Mouse (Mus musculus) erythroblast, embryonic 14.5 days (primary cell): ENCODE data around the gene Sirt5. TPM values are rescaled to one million over a fixed set of nuclear protein-coding genes. Genes with fewer than 3 reads are reported as not detected.

Experiments
- H3K27me3 ChIP-seq: 2 replicates; pipeline ENCODE4 v1.6.1; 2012; ENCODE audit warnings: inconsistent platforms; ENCODE audit not compliant: control insufficient read depth
- H3K36me3 ChIP-seq: 2 replicates; pipeline ENCODE4 v1.6.1; 2012; ENCODE audit warnings: mild to moderate bottlenecking, inconsistent platforms; ENCODE audit not compliant: control insufficient read depth
- H3K4me1 ChIP-seq: 2 replicates; pipeline ENCODE4 v1.6.1; 2012; ENCODE audit warnings: inconsistent platforms; ENCODE audit not compliant: control insufficient read depth
- H3K4me3 ChIP-seq: replicated peaks from 2 replicates; pipeline ENCODE3; 2012; ENCODE audit warnings: moderate library complexity, mild to moderate bottlenecking, inconsistent platforms
- H3K9me3 ChIP-seq: 2 replicates; pipeline ENCODE4 v1.6.1; 2012; ENCODE audit warnings: low read length, inconsistent platforms, mixed read lengths; ENCODE audit not compliant: control insufficient read depth
- GATA1 ChIP-seq: IDR thresholded peaks from 2 replicates; pipeline ENCODE4 v1.6.1; 2012; ENCODE audit warnings: low read length, inconsistent platforms, mixed read lengths
- TAL1 ChIP-seq: IDR thresholded peaks from 3 replicates; pipeline ENCODE4 v1.6.1; 2012; ENCODE audit warnings: low read length, inconsistent platforms, mixed read lengths
- polyA plus RNA-seq: library from polyadenylated mRNA; stranded (reverse); fragments of >175 nt; gene quantifications from 2 replicates; pipeline ENCODE4 v1.2.3, GENCODE M21; 2012

Sirt5 gene
- polyA plus RNA-seq, 1 experiment = 0.14 TPM

GRCm38 (mm10) chr13:43338632-43339031, 26.7 kb upstream of the Sirt5 start:
- Histone ChIP-seq H3K36me3 (no peaks in the 10 kb centered on the region), H3K9me3 (no peaks in the 10 kb centered on the region), H3K27me3 (no peaks in the 10 kb centered on the region), H3K4me1 (no peaks in the 10 kb centered on the region), H3K4me3 (no peak overlapping the region)
- TF ChIP-seq TAL1 (no peak), GATA1 (no peak)

- H3K36me3 ChIP-seq = no peaks in the 10 kb centered on the region
- no peak overlapping the region for H3K4me3 ChIP-seq
- H3K27me3 ChIP-seq = peaks cover 2% of the 10 kb centered on the region; the same call in 1 of the 2 replicates
- TF ChIP-seq TAL1 (no peak), GATA1 (no peak)
- peaks cover 2% of the 10 kb centered on the region for H3K4me1 ChIP-seq
- no peaks in the 10 kb centered on the region for H3K9me3 ChIP-seq
These were observed 18.5 kb upstream of the Sirt5 start for GRCm38 (mm10) chr13:43346825-43347224.

DNA sequence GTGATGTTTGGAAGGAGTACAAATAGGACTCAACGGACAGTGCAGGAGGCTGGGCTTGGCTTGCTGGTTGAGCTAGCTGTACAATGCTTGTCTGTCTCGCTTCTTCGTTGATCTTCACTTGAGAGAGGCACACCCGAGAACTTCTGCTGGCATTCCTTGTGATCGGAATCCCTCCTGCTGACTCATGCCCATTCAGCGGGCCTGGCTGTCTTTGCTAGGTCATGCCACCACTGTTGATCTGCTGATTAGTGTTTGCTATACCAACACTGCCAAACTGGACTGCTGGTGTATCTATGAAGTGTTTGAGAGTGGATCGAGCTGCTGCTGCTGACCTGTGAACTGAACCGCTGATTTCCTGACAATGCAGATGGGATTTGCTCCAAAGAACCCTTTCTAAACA, 15.9 kb upstream of the Sirt5 start:
- TF ChIP-seq TAL1 (no peak), GATA1 (no peak)
- Histone ChIP-seq H3K27me3 (peaks cover 2% of the 10 kb centered on the region; the same call in 1 of the 2 replicates), H3K36me3 (no peaks in the 10 kb centered on the region), H3K4me1 (peaks cover 2% of the 10 kb centered on the region), H3K4me3 (no peak overlapping the region), H3K9me3 (no peaks in the 10 kb centered on the region)

DNA sequence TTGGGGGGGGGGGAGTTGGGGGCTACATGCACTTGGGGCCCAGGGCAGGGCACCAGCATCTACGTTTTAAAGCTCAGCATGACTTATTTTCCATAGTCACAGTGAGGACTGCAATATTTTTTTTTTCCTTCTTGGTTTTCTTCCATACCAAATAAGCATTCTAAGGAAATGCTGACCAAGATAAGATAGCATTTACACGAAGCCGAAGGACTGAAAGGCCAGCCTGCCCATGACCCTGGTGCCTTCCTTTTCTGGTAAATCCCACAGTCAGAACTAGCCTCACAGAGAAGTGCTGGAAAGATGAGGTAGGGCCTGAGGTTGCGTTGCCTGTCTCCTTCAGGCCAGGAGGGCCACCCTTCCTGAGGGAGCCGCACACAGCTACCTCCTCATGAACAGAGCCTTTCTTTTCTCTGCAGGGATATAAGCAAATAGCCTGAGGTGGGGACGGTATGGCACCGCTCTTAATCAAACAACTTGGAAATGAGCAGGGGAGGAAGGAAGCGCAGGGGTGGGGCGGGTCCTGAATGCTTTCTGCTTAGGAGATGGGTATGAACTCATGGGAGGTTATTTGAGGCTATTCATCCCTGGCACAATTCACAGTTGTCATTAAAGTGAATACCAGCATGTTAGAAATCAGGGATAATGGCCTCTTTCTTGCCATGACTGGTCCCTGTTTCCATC, 14.7 kb upstream of the Sirt5 start:
- TF ChIP-seq TAL1 = no peak
- TF ChIP-seq GATA1 = no peak
- peaks cover 2% of the 10 kb centered on the region; the same call in 1 of the 2 replicates for H3K27me3 ChIP-seq
- no peaks in the 10 kb centered on the region for H3K9me3 ChIP-seq
- H3K36me3 ChIP-seq = no peaks in the 10 kb centered on the region
- H3K4me1 ChIP-seq = peaks cover 2% of the 10 kb centered on the region
- no peak overlapping the region for H3K4me3 ChIP-seq

- H3K4me1 ChIP-seq = peaks cover 2% of the 10 kb centered on the region
- no peaks in the 10 kb centered on the region for H3K9me3 ChIP-seq
- TF ChIP-seq TAL1 = no peak
- no peak for TF ChIP-seq GATA1
- H3K36me3 ChIP-seq = no peaks in the 10 kb centered on the region
- no peak overlapping the region for H3K4me3 ChIP-seq
- peaks cover 2% of the 10 kb centered on the region; the same call in 1 of the 2 replicates for H3K27me3 ChIP-seq
These were observed 11.9 kb upstream of the Sirt5 start for GRCm38 (mm10) chr13:43353356-43353755.

GRCm38 (mm10) chr13:43354362-43354761, 10.9 kb upstream of the Sirt5 start:
- H3K4me3 ChIP-seq = no peak overlapping the region
- H3K4me1 ChIP-seq = peaks cover 1% of the 10 kb centered on the region
- no peaks in the 10 kb centered on the region for H3K9me3 ChIP-seq
- TF ChIP-seq TAL1 (no peak), GATA1 (no peak)
- no peaks in the 10 kb centered on the region for H3K36me3 ChIP-seq
- H3K27me3 ChIP-seq = peaks cover 1% of the 10 kb centered on the region; the same call in 1 of the 2 replicates

DNA sequence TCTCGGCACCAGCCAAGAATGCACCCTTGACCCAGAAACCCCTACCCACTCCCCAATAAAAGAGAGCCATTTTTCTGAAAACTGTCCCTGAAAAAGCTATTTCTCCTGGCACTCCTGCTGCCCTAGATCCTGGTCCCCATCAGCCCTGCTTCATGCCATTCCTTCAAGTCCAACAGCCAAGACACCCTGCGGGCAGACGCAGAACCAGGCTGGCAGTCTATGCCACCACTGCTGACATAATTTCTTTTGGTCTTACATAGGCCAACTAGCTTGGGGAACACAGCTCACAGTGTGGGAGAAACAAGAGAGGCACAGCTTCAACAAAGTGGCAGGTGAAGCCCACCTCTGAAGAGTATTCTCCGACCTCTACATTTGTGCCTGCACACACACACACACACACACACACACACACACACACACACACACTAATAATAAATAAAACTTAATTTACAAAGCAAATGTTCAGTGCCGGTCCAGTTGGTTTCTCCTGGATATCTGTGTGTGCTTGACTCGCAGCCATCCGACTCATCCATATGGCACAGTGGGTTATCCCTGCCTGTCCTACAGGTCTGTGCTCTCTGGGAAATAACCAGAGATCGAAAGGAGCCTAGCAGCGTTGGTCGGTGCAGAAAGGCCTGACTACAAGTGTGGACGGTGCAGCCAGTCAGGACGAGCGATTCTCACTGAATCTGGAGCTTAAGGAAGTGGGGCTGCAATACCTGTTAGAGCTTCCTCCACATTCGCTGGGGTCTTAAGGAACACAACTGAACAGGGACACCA, 8.8 kb upstream of the Sirt5 start:
- no peak for TF ChIP-seq GATA1
- H3K4me1 ChIP-seq = no peaks in the 10 kb centered on the region
- H3K36me3 ChIP-seq = no peaks in the 10 kb centered on the region
- no peaks in the 10 kb centered on the region for H3K9me3 ChIP-seq
- H3K4me3 ChIP-seq = no peak overlapping the region
- no peaks in the 10 kb centered on the region for H3K27me3 ChIP-seq

DNA sequence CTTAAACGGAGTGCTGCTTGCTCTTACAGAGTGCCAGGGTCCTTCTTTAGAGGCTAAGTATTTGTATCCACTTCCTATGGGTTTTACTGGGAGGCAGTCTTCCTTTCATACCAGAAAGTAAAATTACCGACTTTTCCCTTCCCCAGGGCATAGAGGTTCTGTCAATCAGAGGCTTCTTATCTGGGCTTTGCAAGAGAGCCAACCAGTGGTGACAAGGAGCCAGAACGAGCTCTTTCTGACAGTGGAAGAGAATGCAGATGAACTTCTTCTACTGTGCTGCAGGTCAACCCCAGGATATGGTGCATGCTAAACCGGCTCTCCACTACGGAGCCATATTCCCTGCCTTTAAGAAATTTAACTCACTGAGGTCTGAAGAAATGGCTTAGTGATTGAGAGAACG, 4.8 kb upstream of the Sirt5 start:
- Histone ChIP-seq H3K9me3 (no peaks in the 10 kb centered on the region), H3K36me3 (no peaks in the 10 kb centered on the region), H3K27me3 (no peaks in the 10 kb centered on the region), H3K4me3 (no peak overlapping the region), H3K4me1 (peaks cover 6% of the 10 kb centered on the region)
- TF ChIP-seq TAL1 = no peak
- no peak for TF ChIP-seq GATA1

- Histone ChIP-seq H3K4me3 (no peak overlapping the region), H3K4me1 (peaks cover 11% of the 10 kb centered on the region), H3K36me3 (no peaks in the 10 kb centered on the region), H3K9me3 (no peaks in the 10 kb centered on the region), H3K27me3 (no peaks in the 10 kb centered on the region)
- TF ChIP-seq GATA1 (no peak), TAL1 (no peak)
These were observed 2.9 kb upstream of the Sirt5 start for GRCm38 (mm10) chr13:43362353-43362752.

DNA sequence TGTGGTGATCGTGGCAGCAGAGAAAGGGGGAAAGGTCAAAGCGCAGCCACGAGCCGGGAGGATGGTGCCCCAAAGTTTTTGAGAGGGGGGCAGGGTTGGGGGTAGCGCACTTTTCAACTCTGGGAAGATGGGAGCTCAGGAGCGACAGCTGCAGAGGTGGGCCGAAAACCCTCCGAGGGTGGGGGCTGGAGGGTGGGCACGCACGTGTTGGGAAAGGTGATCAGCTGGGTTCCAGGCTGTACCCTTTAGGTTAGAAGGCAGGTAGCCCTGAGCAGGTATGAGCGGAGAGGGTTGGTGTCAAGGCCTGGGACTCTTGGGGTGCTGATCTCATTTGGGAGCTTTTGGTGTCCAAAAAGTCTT, 509 bp downstream of the Sirt5 start:
- Histone ChIP-seq H3K27me3 (no peaks in the 10 kb centered on the region), H3K4me3 (peak overlapping the region; percentile 71), H3K36me3 (0 out of 2 replicates have a peak, but pooled peaks cover 2% of the 10 kb centered on the region), H3K9me3 (no peaks in the 10 kb centered on the region), H3K4me1 (peaks cover 11% of the 10 kb centered on the region)
- TF ChIP-seq TAL1 (no peak), GATA1 (no peak)
